Comparison of ENCODE assay signal across 8 mouse cellular contexts in genomic region chr1:121440535-121441381, GRCm38 (mm10). TPM values are rescaled to one million over a fixed set of nuclear protein-coding genes. Genes with fewer than 3 reads are reported as not detected.
DNase-seq lines count a peak whose midpoint lies in the region; ATAC-seq and TF ChIP-seq lines count a peak whose summit lies in the region.

No protein-coding gene starts in this region.

- ATAC-seq in inflammation-experienced regulatory T-cells, adult 6 months: peak; percentile 67
- peak; percentile 85 for ATAC-seq in megakaryocyte, adult 5-6 weeks (ENCODE audit: poor library complexity, severe bottlenecking)
- no peak for ATAC-seq in activated CD4-positive, CD25-positive, alpha-beta regulatory T cell, adult 4 months

- no peak for TF ChIP-seq POLR2A in cerebellum, adult 2 months (IDR thresholded peaks at IDR 0.05; ENCODE audit: borderline replicate concordance, insufficient read depth, low read length)

- TF ChIP-seq CTCF in cerebellum, adult 2 months (IDR thresholded peaks at IDR 0.05; ENCODE audit: borderline replicate concordance, insufficient read depth, low read depth, low read length): peak; percentile 66
- TF ChIP-seq CTCF in left cerebral cortex, adult 2 months (IDR thresholded peaks at IDR 0.05): peak; percentile 92

- 60% methylated on average over 13 of the region's 13 CpGs for WGBS in cerebellum, adult 2 months

- intact Hi-C loops in left cerebral cortex, adult 2 months (cut with DNase I): loop anchor here (2.0 kb wide), 3 partner anchors 24 to 108 kb away; no protein-coding TSS in a partner anchor

- no peak overlapping the region for H3K4me3 ChIP-seq in cerebellum, adult 2 months (replicated peaks; ENCODE audit: insufficient read depth, low read depth, low read length)
- no peak overlapping the region for H3K4me3 ChIP-seq in left cerebral cortex, adult 2 months

- H3K27ac ChIP-seq in cerebellum, adult 2 months (ENCODE audit: insufficient read depth, low read length): no peak overlapping the region
- H3K27ac ChIP-seq in left cerebral cortex, adult 2 months: no peak overlapping the region

- peak; percentile 83 for DNase-seq in R1 (ENCODE audit: low read depth, low spot score)
- DNase-seq in cerebellum, adult 2 months: peak; percentile 41 to 53
- peak; percentile 62 for DNase-seq in forelimb bud, embryonic 11.5 days (ENCODE audit: low read depth, low spot score)
- peak; percentile 68 to 74 for DNase-seq in left cerebral cortex, adult 2 months (ENCODE audit: extremely low spot score in 1 of 2, low spot score in 2 of 2)
- peak; percentile 75 to 84 for DNase-seq in right cerebral cortex, postnatal 10 days (ENCODE audit: low spot score in 2 of 2)

- H3K27me3 ChIP-seq in cerebellum, adult 2 months (ENCODE audit: control insufficient read depth, insufficient read depth, low read length): no peaks in the 10 kb centered on the region

- H3K4me1 ChIP-seq in cerebellum, adult 2 months (ENCODE audit: control insufficient read depth, insufficient read depth, low read length): no peaks in the 10 kb centered on the region

RNA-seq across cellular contexts. Expression of gene Ccdc93, which starts 9.9 kb away (rescaled TPM):
- polyA plus RNA-seq in cerebellum, adult 2 months (2012; rRNA removed): 16.4 and 16.5 TPM in 2 replicates
- 10 to 100 TPM; 16.2 to 18.5 (median 16.3) TPM for polyA plus RNA-seq in inflammation-experienced regulatory T-cells, adult 6 months (2017; shearing (Covaris generic))
- 10 to 100 TPM; 23.4 to 28.5 TPM for total RNA-seq in left cerebral cortex, adult 2 months (2021)
- 9.4 and 11.5 TPM in 2 replicates for total RNA-seq in megakaryocyte, adult 5-6 weeks (2015)
- total RNA-seq in megakaryocyte, adult 5-6 weeks (2017): 18.9 and 19.3 TPM in 2 replicates
- polyA plus RNA-seq in activated CD4-positive, CD25-positive, alpha-beta regulatory T cell, adult 4 months (2017; shearing (Covaris generic)): 10 to 100 TPM; 15.2 to 17.5 TPM
